Mouse (Mus musculus) adipocyte (in vitro differentiated cells): ENCODE measurements around the gene Lgalsl.

Source experiments
- DNase-seq: peaks from one replicate; pipeline ENCODE4 v3.0.0-alpha.2; 2016; ENCODE audit warnings: low spot score

The Lgalsl gene

DNA sequence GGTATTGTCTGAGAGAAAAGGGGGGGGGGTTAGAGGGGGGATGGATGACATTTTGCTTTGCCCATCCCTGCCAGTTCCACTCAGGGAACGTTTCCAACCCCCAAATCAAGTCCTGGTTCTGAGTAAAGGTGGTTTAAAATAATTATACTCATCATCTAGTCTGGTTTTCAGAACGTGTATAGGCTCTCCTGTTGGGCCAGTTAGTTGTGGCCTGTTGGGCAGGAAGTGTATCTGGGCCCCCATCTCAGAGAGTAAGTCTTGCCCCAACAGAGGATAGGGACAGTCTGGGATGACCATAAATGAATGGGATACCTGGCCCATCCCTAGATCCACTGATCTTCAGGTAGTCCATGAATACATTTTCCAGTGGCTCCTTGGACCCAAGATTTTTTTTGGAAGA, 48.2 kb downstream of the Lgalsl start:
- no peak for DNase-seq

DNA sequence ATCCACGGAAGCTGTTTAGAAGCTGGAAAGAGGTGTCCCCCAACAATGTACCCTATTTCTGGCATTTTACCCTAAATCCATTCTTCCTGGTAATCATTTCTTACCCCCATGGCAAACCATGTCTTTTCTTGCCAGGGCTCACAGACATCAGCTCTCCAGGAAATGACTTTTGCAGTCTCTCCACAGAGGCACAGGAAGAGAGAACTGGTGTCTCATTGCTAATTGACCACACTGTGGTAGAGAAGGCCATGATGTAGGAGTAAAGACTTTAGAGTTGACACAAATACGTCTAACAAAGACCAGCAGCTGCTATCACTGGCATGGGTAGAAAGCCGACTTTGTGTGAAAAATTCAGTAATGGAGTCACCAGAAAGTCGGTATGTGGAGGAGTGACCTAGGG, 50.5 kb downstream of the Lgalsl start:
- DNase-seq: no peak

DNA sequence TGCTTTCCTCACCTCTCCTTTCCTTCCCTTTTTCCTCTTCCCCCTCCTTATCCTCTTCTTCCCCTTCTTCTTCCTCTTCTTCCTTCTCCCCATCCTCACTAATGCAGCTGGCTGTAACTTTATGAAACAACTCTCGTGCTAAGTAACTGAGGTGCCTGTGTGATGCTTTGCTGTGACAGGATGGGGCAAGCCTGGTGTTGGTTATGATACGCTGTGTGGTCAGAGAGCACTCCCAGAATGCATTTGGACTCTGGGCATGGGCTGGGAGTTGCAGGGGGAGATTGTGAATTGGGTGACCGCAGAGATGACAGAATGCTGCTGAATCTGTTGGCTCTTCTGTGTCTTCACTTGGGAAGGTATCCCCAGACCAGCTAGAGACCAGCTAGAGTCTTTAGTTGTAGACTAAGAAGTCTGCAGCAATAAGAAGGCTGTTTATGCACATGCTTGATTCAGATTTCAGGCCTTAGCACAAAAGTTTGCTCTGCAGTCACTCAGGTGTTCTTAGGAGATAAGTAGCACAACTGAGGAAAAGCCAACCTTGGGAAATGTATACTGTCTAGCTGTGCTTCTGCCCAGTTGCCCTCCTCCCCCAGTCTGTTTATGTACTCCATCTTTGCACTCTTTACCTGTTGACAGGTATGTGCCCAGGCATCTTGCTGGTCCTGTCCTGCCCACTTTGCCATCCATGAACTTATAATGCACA, 51.8 kb downstream of the Lgalsl start:
- DNase-seq: no peak

DNA sequence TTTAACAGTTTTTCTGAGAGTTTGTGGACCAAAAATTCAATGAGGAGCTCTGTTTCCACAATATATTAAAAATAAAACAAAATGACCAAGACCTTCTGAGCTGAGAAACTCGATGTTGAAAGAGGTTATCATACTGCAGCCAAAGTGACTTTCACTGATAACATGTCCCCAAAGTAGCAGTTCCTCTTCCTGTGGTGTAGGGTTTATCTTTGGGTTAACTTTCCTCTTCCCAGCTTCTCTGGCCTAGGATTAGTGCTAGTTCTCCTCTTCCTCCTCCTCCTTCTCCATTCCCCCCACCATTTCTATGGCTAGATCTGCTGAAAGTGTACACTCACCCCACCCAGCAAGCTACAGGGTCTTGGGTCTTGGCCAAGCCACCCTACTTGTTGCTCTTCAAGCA, 52.6 kb downstream of the Lgalsl start:
- no peak for DNase-seq

DNA sequence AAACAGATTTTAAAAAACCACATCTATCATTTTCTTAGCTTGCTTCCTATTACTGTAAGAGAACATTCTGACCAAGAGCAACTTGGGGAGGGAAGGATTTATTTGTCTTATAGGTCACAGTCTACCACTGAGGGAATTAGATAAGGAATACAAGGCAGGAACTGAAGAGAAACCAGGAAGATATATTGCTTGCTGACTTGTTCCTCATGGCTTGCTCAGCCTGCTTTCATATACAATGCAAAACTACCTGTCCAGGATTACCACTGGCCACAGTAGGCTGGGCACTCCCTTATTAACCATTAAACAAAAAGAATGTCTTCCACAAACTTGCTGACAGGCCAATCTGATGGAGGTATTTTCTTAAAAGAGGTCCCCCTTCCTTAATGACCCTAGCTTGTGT, 54.2 kb downstream of the Lgalsl start:
- no peak for DNase-seq
